Mouse (Mus musculus) testis, postnatal 14 days (tissue): ENCODE measurements at regions not wholly inside any gene's neighbourhood (a gene's known extent, or its start where the extent isn't known, plus 50 kb on each side); places are given as distances from the start of the nearest gene placed in this dataset.

Experiments used
- DNase-seq: peaks from one replicate; pipeline ENCODE4 v3.0.0; 2021; ENCODE audit warnings: low spot score

DNA sequence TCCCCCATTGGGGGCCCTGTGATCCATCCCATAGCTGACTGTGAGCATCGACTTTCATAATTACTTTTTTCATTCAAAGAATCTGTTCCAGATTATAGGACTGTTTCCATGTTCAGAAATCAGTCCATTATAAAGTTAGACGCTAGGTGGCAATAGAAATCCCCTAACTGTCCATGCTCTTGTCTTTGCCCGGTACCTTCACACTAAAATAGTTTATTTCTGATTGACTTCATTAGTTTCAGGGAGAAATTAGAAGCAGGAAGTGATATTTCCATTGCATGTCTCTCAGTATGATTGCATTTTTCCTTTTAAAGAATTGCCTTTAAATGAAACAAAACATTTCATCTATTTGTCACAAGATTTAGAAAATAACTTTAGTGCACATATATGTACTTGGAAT, 131.7 kb downstream of the Fbxo8 start:
- no peak for DNase-seq

DNA sequence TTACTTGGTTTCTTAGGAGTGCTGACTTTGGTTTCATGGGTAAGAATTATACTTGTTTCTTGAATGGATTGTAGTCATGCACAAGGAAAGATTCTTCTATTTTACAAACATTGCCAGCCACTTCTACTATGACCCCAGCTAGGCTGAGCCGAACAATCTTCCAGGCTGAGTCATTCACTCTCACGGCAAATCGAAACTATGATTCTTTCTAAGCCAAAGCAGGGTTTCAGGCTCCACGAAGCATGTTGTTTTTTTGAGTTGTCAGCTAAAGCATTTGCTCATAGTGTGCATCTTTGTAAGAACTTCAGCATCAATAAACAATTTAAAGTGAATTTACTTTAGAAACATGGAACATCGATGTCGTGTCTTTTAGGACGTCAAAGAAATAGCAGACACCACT, 133.5 kb downstream of the Fbxo8 start:
- no peak for DNase-seq

DNA sequence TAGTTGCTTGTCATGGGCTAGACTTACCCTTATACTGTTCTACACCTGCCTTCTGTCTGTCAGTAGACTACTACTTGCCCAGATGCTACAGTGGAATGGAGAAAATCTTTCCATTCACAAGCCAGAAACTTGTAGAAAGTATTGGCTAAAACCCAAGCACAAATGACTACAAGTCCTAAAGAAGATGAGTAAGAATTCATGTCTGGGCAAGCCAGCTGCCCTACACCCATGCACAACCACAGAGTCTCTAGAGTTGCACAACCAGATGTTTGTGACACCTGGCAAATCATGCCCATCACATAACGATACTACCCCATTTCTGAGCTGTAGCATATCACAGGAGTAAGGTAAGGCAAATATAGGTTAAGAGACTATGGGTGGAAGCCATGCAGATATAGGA, 144.5 kb downstream of the Fbxo8 start:
- no peak for DNase-seq

DNA sequence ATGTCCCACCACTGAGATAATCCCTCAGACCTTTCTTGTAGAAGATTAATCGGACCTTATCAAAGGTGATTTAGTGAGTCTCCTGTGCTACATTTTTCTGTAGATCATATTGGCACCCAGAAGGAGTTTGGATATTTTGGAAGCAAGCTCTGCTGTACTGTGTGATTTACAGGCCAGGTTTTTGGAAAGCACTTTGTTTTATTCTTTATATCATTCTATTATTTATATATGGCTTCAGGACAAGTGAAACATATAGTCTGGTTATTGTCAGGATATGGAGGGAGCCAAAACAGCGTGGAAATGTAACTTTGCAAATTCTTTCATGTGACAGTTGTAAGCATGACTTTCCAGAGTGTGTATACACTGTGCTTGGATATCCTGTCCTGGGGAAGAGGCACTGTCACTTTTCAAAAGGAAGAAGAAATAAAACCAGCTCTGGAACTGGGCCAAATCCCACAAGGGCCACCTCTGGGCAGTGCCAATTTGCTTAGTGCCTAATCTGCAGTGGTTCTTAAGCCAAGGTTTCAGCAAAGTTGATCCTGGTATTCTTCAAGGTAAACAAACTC, 149.8 kb downstream of the Fbxo8 start:
- DNase-seq: no peak

DNA sequence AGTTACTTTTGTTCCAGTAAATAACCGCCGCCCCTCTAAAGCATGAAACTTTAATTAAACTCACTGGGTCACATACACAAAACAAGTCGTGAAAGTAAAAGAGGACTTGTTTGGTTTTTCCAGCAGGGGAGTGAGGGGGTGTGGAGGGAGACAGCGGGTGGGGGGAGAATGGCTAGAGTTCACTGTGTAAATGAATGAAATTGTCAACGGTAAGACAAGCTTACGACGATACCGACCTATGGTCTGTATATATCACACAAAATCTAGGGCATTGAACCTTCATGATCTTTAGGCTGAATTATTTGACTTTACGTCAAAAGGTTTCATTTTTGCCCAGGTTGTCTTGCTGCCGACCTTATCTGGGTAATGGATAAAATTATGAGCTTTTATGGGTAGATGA, 155.5 kb downstream of the Fbxo8 start:
- no peak for DNase-seq

DNA sequence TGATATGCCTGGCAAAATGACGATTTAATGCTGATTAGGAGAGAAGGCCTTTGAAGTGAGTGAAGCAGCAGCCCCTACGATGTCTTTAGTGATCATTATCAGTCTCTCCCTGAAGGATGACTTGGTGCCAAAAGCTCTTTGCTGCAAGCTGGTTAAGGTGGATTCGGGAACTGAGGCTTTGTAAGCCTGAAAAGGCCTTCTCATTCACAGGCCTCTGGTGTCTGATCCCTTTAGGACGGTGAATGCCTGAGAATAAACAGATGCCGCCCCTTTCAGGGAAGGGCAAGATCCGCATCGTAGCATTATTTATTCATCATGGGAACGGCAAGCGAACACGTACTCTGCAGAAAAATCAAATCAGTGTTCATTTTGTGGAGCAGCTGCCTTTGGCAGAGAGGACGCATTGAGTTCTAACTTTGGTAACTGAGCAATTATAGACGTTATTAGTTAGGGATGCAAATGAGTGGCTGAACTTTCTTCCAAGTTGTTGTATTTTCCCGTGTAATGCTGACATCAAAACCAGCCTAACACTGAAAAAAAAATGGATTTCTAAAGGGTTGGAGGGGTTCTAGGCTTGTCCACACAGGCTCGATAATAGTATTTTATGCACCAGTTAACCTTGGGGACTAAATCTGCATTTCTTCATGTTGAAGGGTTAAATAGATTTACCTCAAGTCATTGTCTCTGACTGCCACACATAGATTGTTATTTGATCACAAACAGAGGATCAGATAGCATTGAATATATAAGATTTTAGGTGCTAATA, 156.2 kb downstream of the Fbxo8 start:
- DNase-seq: no peak

DNA sequence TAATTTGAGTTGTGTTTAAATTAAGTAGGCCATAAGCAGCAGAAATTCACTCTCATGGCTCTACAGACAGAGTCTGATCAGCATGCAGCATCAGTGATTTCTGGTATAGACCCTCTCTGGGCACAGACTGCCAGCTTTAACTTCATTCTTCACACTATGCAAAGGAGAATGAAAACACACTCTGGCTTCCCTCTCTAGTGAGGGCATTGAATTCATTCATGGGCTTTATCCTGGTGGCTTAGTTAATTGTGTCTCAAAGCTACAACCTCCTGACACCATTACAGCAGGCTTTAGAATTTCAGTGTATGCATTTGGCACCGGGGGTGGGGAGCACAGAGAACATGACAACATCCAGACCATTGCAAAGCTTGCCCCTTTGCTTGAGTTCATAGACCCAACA, 169.1 kb downstream of the Fbxo8 start:
- DNase-seq: no peak

DNA sequence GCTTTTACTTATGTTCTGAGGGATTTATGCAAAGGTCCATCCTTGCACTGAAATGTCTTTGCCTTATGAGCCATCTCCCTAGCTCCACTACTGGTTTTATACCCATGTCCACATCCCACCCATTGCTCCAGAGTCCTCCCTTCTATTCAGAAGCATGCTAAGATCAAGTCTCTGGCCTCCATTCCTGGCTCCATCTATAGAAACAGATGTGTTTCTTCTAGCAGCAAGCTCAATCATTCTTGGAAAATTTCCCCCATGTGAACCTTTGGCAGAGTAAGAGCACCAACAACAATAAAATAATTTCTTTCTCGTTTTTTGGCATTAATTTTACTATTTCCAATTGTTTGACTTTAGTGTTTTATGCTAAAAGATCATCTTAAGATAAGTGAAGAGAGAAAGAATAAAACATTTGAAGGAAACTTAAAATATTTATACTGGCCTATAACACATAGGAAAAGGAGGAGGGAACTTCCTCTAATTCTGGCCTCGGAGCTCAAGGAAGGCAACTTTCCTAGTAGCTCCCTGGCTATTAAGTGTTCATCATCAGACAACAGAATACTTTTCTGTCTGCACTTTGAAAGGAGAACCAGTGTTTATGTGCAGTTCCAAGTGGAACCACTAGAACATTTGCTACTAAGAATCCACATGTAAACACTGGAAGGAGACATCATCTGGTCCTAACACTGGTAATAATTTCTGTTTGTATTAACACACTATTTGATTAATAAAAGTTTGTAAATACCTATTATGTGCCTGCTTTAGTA, 171.8 kb downstream of the Fbxo8 start:
- DNase-seq: no peak

DNA sequence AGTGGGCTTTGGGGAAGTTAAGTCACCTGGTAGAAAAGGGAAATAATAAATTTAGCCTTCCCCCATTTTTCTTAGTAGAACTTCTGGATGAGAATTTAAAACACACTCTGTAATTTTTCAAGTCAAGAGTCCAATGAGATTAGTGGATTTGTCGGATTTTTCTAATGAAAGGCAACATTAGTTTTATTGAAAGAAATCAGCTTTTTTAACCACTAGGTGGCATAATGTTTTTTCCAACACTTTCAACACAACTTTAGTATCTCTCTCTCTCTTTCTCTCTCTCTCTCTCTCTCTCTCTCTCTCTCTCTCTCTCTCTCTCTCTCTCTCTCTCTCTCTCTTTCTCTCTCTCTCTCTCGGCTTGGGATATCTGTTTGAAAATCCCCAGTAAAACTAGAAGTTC, 173.7 kb downstream of the Fbxo8 start:
- no peak for DNase-seq

DNA sequence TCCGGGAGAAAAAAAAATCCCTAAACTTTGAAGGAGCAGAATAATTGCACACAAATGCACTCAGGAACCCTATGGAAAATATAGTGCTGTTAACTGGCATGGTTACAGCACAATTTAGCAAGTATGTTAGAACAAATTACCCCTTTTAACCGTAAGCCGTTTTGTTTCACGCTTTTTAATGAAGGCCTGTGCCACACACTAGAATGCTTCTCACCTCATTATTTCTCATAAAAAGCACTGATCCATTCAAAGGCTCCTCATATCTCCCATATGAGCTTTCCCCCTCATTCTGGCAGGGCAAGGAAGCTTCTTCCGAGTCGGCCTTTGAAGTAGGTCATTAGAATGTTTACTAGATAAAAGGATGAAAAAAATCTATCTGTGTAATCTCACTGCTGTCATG, 182.4 kb downstream of the Fbxo8 start:
- DNase-seq: no peak

DNA sequence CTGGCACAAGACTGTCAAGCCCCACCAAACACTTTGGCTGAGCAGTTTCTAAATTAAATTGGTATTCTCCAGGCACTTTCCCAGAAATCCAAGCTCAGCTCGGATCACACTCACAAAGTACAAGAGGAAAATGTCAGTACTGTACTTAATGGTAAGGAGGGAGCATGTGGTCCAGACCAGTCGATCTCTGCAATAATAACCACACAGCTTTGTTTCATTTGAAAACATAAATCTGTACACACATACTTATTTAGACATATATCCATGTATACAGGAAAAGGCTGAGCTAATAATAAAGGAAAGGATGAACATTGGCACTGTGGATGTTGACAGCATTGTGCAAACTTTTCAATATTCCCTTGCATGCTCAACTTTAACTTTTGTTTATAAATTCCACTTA, 184.1 kb downstream of the Fbxo8 start:
- DNase-seq: no peak

DNA sequence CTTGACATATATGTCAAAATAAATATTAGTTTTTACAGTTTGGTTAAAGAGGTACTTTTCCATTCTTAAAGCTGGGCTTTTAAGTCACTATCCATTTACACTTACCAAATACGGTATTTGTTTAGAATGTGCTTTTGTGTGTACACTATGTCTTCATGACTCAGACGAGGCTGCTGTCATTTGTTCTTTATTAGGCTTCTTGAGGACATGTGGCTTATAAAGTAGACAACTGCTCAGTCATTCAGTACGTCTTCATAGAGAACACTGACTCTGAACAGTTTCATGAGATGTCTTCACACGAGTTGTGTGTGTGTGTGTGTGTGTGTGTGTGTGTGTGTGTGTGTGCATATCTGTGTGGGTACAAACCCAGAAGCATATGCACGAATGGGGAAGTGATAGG, 216.1 kb downstream of the Fbxo8 start:
- DNase-seq: no peak

DNA sequence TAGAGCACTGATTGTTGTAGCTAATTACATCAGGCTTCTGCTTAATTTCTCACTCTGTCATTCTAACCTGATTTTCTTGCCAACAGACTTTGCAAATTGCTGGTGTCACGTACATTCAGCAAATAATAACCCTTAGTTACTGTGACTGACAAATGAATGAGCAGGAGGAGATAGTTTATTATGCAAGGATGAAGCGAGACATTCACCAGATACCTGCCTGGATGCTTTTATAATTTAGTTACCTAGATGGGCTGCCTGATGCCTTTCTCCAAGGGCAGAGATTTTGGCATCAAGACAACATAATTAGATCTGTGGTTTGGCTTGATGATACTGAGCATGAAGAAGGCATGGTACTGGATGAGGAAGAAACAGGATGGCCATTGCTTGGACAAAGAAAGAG, 233.6 kb downstream of the Fbxo8 start:
- DNase-seq: no peak

DNA sequence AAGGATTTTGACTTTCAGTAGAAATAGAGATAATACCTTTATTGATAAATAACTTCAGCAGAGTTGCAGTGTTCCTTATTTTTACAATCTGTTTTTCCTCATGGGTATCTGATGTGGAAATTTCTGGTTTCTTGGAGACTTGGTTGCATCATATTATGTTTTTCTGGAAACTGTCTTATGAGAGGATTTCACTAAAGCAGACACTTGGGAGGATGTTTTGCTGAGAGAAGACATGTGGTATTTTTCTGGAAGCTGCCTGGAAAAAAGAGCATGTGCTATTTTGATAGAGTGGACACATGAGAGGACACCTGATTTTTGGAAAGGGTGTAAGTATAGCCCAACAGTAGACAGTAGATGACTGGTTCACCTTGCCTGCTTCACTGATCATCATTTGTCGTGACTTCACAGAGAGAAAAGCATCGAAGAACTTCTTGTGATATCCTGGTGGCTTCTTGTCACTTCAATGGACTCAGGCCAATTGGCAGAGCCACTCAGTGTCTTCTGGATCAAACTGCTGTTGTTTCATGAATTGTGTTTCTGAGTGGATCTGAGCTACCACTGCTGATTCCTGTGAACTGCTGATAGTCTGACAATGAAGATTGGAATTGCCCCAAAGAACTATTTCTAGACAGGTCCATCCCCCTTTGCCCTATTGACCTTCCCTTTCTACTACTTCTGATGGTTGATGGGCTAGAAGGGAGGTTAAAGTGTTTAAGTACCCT, 238.8 kb downstream of the Fbxo8 start:
- no peak for DNase-seq

DNA sequence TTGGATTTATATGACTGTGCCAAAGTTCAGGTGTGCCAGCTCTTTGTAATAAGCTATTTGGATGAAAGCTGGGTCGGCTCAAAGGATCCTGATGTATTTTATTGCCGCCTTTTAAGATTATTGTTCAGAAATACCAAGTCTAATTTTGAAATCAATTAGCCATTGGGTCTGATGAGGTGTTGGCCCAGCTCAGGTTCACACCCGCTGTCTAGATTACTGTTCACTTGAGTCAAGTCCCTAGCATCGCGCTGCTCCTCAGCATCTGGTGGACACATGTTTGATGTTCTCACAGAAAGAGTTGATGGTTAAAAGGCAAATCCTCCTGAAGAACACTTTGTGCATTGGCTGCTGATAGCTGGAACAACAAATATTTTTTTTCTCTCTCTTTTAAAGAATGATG, 281.8 kb downstream of the Fbxo8 start:
- DNase-seq: no peak

DNA sequence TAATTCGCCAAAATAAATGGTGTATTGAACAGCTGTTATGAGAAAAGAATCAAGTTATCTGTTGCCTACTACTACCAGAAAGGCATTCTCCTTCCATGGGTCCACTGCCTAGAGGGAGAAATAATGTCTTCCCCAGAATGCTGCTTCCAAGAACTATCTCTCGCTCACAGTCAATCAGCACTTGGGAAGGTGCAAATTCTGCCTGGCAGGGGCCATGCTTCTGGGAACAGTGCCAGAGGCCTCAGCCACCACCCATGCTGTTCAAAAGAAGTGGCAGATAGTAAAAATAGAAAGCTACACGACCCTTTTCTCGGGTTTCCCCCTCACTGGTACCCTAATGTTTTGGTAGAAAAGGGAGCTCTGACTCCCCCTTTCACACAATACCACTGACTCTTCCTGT, 282.2 kb downstream of the Fbxo8 start:
- DNase-seq: no peak

DNA sequence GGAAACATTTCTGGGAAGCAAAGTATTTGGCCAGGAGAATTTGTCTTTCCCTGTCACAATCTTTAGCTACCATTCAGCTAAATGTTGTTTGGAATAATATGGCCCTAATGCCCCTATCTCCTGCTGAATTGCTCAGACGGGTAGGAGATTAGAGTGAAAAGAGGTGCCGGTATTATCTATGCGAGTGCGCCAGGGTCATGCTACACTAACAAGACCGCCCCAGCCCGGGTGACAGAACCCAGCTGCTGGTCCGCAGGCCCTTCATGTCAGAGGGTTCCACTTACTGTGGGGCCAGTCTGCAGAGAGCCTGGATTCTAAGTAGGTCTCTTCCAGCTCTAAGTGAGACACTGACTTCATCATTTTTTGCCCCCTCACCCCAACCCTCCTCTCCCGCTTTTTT, 332.6 kb downstream of the Fbxo8 start:
- DNase-seq: no peak

DNA sequence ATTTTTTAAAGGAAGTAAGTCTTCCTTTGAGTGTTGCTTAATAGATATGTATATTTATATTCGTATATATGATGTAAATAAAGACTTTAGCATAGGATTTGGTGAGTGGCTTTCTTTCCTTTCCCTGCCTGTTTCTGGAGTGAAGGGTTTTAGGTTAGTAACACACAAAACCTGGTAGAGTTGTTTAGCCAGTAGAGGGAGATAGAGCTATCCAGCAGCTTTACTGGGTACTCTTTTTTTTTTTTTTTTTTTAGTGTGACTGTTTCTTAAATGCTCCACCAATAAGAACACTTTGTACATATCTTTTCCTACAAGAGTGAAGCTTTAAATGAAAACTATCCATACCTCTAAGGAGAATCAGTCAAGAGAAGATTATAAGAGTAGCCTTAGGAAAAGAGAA, 333.3 kb downstream of the Fbxo8 start:
- DNase-seq: no peak

DNA sequence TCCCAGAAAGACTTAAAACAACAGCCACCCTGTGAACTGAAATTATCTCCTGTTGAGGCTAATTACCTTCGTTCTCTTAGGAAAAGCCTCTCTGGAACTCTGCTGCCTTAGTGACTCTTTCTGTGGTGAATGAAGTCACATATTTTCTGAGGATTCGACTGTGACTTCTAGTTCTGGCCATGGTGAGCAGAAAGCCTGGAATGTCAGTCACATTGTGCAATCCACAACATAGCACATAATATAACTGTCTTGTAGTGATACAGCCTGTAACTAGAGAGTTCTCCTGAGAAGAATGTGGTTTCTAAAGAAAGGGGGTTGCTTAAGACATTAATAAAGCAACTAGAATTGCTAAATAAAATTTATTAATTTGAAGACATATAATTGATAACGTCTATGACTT, 342.7 kb downstream of the Fbxo8 start:
- no peak for DNase-seq

DNA sequence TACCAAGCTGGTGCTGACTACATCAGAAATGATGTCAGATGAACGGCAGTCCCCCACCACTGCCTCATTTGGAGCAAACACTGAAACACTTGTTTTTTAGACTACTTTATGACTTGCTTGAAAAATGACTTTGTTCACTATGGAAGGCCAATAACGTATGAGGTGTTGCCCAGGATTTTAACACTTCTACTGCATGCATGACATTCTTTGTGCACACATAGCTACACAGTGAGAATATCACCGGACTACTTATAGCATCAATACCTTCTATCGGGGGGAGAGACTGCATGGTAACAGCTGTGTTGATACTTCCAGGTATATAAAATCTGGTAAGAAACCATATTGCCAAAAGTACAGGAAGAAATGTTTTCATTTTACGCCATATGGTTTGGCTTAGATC, 364.5 kb downstream of the Fbxo8 start:
- no peak for DNase-seq

DNA sequence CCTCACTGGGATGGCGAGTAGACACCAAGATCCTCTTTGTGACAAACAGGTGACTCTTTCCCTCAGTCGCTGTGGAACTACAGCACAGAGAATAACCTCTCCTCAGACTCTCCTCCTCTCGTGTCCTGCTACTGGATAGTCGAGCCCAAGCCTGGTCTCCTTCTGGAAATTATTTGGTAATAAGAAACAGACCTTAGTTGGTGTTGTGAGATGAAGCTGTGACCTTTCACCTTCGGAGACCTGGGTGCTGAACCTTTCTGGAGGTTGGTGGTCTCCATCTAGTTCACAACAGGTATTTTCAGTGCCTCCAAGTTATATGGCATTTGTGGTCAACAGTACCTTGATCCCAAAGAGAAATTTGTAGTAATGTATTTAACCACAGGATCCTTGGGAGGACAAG, 365.1 kb downstream of the Fbxo8 start:
- no peak for DNase-seq

DNA sequence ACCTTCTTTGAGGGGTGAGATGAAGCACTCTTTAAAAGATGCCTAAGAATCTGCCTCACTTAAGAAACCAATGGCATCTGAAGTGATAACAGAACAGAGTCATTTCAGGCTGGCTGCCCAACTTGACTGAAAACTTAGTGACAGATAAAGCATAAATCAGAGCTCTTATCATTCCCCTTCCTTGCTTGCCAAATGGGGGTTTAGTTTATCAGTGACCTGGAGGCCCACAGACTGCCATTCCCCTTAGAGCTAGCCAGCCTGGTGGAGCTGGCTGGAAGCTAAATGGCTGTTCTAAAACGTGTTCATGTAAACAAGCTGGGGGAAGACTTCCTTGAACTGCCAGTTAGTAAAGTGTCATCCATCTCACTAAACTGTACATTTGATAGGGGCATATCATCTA, 373.8 kb downstream of the Fbxo8 start:
- no peak for DNase-seq

DNA sequence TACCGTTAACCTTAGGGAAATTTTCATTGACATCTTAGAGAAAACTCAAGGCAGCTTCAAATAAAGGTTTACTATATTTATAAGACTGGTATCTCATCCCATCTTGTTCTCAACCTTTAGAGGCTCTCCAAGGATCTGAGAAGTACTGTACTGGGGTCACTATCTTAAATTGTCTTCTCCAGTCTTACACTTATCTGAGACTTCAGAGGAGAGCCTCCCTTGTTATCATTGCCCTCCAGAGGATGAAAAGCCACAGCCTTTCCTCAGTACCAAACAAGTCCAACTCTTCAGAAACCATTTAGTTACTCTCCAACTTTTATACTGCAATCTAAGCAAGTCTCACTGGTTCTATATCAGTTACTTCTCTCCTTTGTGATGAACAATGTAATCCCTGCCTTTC, 376.3 kb downstream of the Fbxo8 start:
- no peak for DNase-seq
